In the genomic region with DNA sequence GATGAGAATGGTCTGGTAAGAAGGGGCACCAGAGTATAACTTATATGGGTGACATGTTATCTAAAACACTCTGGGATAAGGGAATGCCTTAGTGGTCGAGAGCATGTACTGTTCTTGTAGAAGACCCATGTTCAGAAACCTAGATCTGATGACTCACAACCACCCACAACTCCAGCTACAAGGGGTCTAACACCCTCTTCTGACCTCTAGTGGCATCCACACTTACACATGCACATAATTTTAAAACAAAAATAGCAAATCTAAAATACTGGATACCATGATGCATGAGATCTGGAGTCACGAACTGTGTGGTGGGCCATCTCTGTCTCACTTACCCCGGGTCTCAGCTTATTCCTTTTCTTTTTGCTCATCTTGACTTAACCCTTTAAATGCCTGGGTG, we compare ENCODE assay signal across 20 mouse cellular contexts. TPM values are rescaled to one million over a fixed set of nuclear protein-coding genes. Genes with fewer than 3 reads are reported as not detected.
"Had no signal": no experiment of that assay in that cellular context is flagged by ENCODE, and none has a peak within 500 bp of the region (broad histone marks: within the 10 kb centered on the region; RNA-seq: fewer than 3 reads in every experiment).

No protein-coding gene starts in this region.

- H3K27ac ChIP-seq: limb, embryonic 12.5 days; liver, embryonic 14.5 days; midbrain, embryonic 13.5 days; stomach, embryonic 15.5 days had no signal

- H3K9ac ChIP-seq: limb, embryonic 12.5 days; liver, embryonic 14.5 days; midbrain, embryonic 13.5 days; stomach, embryonic 15.5 days had no signal

- H3K4me2 ChIP-seq: limb, embryonic 12.5 days; midbrain, embryonic 13.5 days; stomach, embryonic 15.5 days had no signal

- DNase-seq: kidney, adult 8-10 months; kidney, postnatal 36 days; layer of hippocampus, adult 9-11 months; layer of hippocampus, postnatal 36 days; liver; lung, adult 18-20 months; right cerebral cortex, postnatal 14 days; thymus, adult 2 months; thymus, postnatal 25 days had no signal

- H3K27me3 ChIP-seq: limb, embryonic 12.5 days; midbrain, embryonic 13.5 days; stomach, embryonic 15.5 days had no signal

- H3K36me3 ChIP-seq: limb, embryonic 12.5 days; midbrain, embryonic 13.5 days; stomach, embryonic 15.5 days had no signal

- ATAC-seq: midbrain, embryonic 13.5 days had no signal

- H3K4me1 ChIP-seq: stomach, embryonic 15.5 days had no signal

- H3K9me3 ChIP-seq: limb, embryonic 12.5 days; midbrain, embryonic 13.5 days; stomach, embryonic 15.5 days had no signal

- H3K4me3 ChIP-seq: limb, embryonic 12.5 days; midbrain, embryonic 13.5 days; stomach, embryonic 15.5 days had no signal

RNA-seq across cellular contexts. Expression of a gene that starts 37.7 kb away (rescaled TPM):
- total RNA-seq: layer of hippocampus, adult 18-20 months; layer of hippocampus, postnatal 36 days; left cerebral cortex, adult 8-10 months; midbrain, postnatal 0 days had no signal

RNA-seq across cellular contexts. Expression of a gene that starts 53.2 kb away (rescaled TPM):
- total RNA-seq: layer of hippocampus, adult 18-20 months; layer of hippocampus, postnatal 36 days; left cerebral cortex, adult 8-10 months; left cerebral cortex, postnatal 25 days; midbrain, postnatal 0 days had no signal
- polyA plus RNA-seq: kidney, embryonic 16.5 days; liver, embryonic 14.5 days; midbrain, embryonic 13.5 days; midbrain, postnatal 0 days; neural tube, embryonic 14.5 days; stomach, embryonic 15.5 days; testis, adult 2 months had no signal
